Mouse (Mus musculus): ENCODE data around the gene Hnf1b.

DNA sequence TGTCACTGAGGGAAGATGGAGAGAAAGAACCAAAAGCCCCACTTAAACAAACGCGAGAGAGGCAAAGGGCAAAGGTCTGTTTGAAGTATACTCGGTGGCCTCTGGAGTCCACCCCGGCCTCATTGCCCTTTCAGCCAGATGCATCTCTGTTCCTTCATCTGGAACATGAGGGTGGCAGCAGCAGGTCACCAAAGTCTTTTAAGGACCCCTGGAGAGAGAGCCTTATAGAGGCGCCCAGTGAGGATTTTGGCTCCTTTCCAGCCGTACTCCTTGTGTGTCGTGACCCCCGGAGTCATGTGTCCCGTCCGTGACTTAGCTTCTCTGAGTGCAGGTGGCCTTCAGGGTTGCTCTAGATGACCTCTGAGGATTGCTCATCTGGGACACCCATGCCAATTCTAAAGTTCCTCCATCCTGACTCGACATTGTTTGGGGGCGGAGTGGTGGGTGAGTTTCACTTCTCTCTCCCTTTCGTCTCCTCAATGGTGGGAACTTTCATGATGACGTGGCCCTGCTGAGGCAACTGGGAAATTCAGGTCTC lies 15.8 kb upstream of the Hnf1b start:
- TF ChIP-seq CTCF (IDR thresholded peaks at IDR 0.05; ENCODE audit: extremely low read depth, insufficient read depth, insufficient read length, insufficient replicate concordance) = no peak
- no peak for TF ChIP-seq POLR2A (IDR thresholded peaks at IDR 0.05; ENCODE audit: low read depth, low read length)
